Mouse (Mus musculus) testis, adult 2 months (tissue): ENCODE data around the gene Pax5. TPM values are rescaled to one million over a fixed set of nuclear protein-coding genes. Genes with fewer than 3 reads are reported as not detected.
A peak's percentile ranks its signal among the peaks of the same experiment; 100 is the strongest.

Experiments used
- H3K27ac ChIP-seq: fragments of 200-500 bp; 2 replicates; pipeline ENCODE4 v1.5.1; 2012; ENCODE audit warnings: low read depth, low read length; ENCODE audit not compliant: control insufficient read depth, insufficient read depth
- H3K27me3 ChIP-seq: fragments of 200-500 bp; 2 replicates; pipeline ENCODE4 v1.6.1; 2012; ENCODE audit warnings: mild to moderate bottlenecking, low read length, moderate library complexity; ENCODE audit not compliant: control insufficient read depth, insufficient read depth
- H3K36me3 ChIP-seq: fragments of 200-500 bp; 2 replicates; pipeline ENCODE4 v1.6.1; 2012; ENCODE audit warnings: mild to moderate bottlenecking, low read length; ENCODE audit not compliant: control insufficient read depth, insufficient read depth
- H3K4me1 ChIP-seq: fragments of 200-500 bp; 2 replicates; pipeline ENCODE4 v1.6.1; 2012; ENCODE audit warnings: low read length; ENCODE audit not compliant: control insufficient read depth, insufficient read depth
- H3K4me3 ChIP-seq: fragments of 200-500 bp; 2 replicates; pipeline ENCODE4 v1.5.1; 2012; ENCODE audit warnings: low read depth, mild to moderate bottlenecking, low read length, moderate library complexity, mixed read lengths; ENCODE audit not compliant: control insufficient read depth
- CTCF ChIP-seq: fragments of 200-500 bp; IDR thresholded peaks from 2 replicates; pipeline ENCODE4 v1.5.1; 2012; ENCODE audit warnings: low read depth, mild to moderate bottlenecking, inconsistent platforms, low read length, moderate library complexity; ENCODE audit not compliant: control insufficient read depth, insufficient read depth, insufficient replicate concordance
- POLR2A ChIP-seq: fragments of 200-500 bp; IDR thresholded peaks from 2 replicates; pipeline ENCODE4 v1.6.1; 2012; ENCODE audit warnings: low read depth, mild to moderate bottlenecking, inconsistent platforms, low read length, moderate library complexity; ENCODE audit not compliant: control insufficient read depth
- polyA plus RNA-seq: library from polyadenylated mRNA; depleted of rRNA; stranded (reverse); fragments of >200 nt; gene quantifications from 2 replicates; pipeline ENCODE4 v1.2.3, GENCODE M21; 2012

Gene Pax5
- polyA plus RNA-seq, 1 experiment = 50.1 TPM

DNA sequence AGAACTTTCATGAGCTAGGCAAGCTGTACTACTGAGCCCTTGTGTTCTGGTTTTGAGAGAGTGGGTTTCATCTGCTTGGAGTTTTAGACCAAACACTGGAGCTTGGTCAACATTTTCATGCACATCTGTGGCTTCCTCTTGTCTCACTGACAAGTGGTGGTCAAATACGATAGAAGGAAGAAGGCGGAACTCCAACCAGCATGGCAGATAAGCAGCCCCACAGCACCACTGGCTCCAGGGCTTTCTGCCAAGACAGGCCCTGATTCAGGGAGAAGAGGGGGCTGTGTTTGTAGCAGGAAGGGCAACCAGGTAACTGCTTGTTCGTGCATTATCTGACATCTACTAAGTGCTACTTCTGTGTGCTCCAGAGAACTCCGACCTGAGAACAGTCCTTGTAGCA lies 127.6 kb downstream of the Pax5 start:
- no peak overlapping the region for H3K4me3 ChIP-seq
- TF ChIP-seq CTCF (no peak), POLR2A (no peak)
- H3K36me3 ChIP-seq = no peaks in the 10 kb centered on the region
- H3K27ac ChIP-seq = no peak overlapping the region
- H3K27me3 ChIP-seq = no peaks in the 10 kb centered on the region
- H3K4me1 ChIP-seq = peaks cover 5% of the 10 kb centered on the region

DNA sequence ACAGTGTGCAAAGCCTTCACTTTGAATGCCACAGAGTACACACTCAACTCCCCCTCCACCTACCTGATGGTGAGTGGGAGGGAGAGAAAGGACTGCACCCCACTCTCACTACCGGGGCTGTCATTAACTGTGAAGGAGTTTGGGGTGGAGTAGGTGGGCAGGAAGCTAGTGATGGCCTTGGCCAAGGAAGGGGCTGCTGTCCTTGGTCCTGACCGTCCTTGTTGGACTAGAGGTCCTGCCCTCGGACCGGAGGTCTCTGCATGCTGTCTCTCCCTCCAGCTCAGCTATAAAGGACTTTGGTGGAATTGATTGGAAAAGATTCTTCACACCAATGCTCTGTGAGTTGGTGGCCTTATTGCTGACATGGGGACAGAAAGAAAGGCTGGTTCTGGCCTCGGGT lies 131.7 kb downstream of the Pax5 start:
- H3K4me3 ChIP-seq = no peak overlapping the region
- no peaks in the 10 kb centered on the region for H3K4me1 ChIP-seq
- H3K27me3 ChIP-seq = no peaks in the 10 kb centered on the region
- no peak overlapping the region for H3K27ac ChIP-seq
- no peaks in the 10 kb centered on the region for H3K36me3 ChIP-seq
- TF ChIP-seq CTCF (no peak), POLR2A (no peak)

- Histone ChIP-seq H3K4me3 (no peak overlapping the region), H3K27ac (no peak overlapping the region), H3K4me1 (no peaks in the 10 kb centered on the region), H3K27me3 (no peaks in the 10 kb centered on the region), H3K36me3 (no peaks in the 10 kb centered on the region)
- no peak for TF ChIP-seq POLR2A
- TF ChIP-seq CTCF = peak; percentile 38; the same call in 1 of the 2 replicates
These were observed 133.0 kb downstream of the Pax5 start for GRCm38 (mm10) chr4:44577293-44577692.

DNA sequence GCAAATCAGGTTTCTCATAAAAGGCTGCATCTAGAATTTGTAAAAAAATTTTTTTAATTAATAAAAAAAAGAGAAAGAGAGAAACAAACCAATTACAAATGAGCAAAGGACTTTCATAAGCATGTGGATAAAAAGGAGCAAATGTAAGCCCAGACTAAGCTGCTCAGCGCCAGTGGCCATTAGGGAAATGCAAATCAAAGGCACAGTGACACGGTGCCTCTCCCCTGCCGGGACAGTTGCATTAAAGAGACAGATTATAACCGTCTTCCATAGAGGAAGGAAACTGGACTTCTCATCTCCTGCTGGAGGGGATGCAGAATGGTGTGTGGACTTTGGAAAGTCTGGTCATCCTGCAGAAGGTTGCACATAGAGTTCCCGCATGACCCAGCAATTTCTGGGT lies 133.5 kb downstream of the Pax5 start:
- Histone ChIP-seq H3K4me3 (no peak overlapping the region), H3K27ac (no peak overlapping the region), H3K27me3 (no peaks in the 10 kb centered on the region), H3K36me3 (no peaks in the 10 kb centered on the region), H3K4me1 (no peaks in the 10 kb centered on the region)
- no peak for TF ChIP-seq POLR2A
- TF ChIP-seq CTCF = no peak

- no peaks in the 10 kb centered on the region for H3K4me1 ChIP-seq
- TF ChIP-seq CTCF = no peak
- TF ChIP-seq POLR2A = no peak
- H3K4me3 ChIP-seq = no peak overlapping the region
- H3K36me3 ChIP-seq = no peaks in the 10 kb centered on the region
- H3K27me3 ChIP-seq = no peaks in the 10 kb centered on the region
- no peak overlapping the region for H3K27ac ChIP-seq
These were observed 137.3 kb downstream of the Pax5 start for GRCm38 (mm10) chr4:44573017-44573416.

- Histone ChIP-seq H3K4me1 (no peaks in the 10 kb centered on the region), H3K27ac (no peak overlapping the region), H3K4me3 (no peak overlapping the region), H3K36me3 (no peaks in the 10 kb centered on the region), H3K27me3 (no peaks in the 10 kb centered on the region)
- TF ChIP-seq CTCF = no peak
- no peak for TF ChIP-seq POLR2A
These were observed 137.9 kb downstream of the Pax5 start for GRCm38 (mm10) chr4:44572373-44572772.

- H3K4me3 ChIP-seq = no peak overlapping the region
- TF ChIP-seq POLR2A (no peak), CTCF (no peak)
- no peaks in the 10 kb centered on the region for H3K27me3 ChIP-seq
- no peaks in the 10 kb centered on the region for H3K36me3 ChIP-seq
- H3K27ac ChIP-seq = no peak overlapping the region
- H3K4me1 ChIP-seq = no peaks in the 10 kb centered on the region
These were observed 141.1 kb downstream of the Pax5 start for GRCm38 (mm10) chr4:44569138-44569537.

DNA sequence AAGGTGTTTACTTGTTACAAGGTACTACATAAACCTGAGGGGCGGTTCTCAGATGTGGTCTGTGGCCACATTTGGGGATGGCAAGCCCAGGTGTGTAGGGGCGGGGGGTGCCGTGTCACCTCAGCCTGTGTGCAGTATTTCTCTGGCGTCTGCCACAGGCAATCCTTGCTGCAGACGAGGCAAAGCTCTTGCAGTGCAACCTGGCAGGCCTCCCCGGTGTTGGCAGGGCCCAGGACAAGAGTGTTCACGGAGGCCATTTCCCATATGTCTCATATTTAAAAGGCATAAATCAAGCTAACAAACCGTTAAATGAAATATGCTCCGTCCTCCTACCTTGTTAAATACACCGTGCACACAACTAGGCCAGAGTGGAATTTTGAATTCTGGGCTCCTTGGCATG lies 141.6 kb downstream of the Pax5 start:
- H3K4me1 ChIP-seq = no peaks in the 10 kb centered on the region
- no peaks in the 10 kb centered on the region for H3K36me3 ChIP-seq
- H3K27me3 ChIP-seq = no peaks in the 10 kb centered on the region
- TF ChIP-seq POLR2A = no peak
- TF ChIP-seq CTCF = no peak
- no peak overlapping the region for H3K27ac ChIP-seq
- no peak overlapping the region for H3K4me3 ChIP-seq
